Mouse (Mus musculus): ENCODE data around the gene Krtap19-1.

- no peak for TF ChIP-seq MYOD1 (IDR thresholded peaks at IDR 0.05; ENCODE audit: control insufficient read depth in 1 of 3, insufficient read length in 2 of 3, low read depth in 2 of 3)
- no peak for TF ChIP-seq POLR2A (IDR thresholded peaks at IDR 0.05; ENCODE audit: insufficient read length, low read depth)
- TF ChIP-seq E2F4 (IDR thresholded peaks at IDR 0.05; ENCODE audit: insufficient read depth), result no peak
- TF ChIP-seq CEBPB (IDR thresholded peaks at IDR 0.05; ENCODE audit: insufficient read depth, poor library complexity, severe bottlenecking), result no peak
- TF ChIP-seq TCF12 (IDR thresholded peaks at IDR 0.05; ENCODE audit: insufficient read depth, poor library complexity, severe bottlenecking), result no peak
- TF ChIP-seq USF1 (IDR thresholded peaks at IDR 0.05; ENCODE audit: low read depth), result no peak
- no peak for TF ChIP-seq MAX (IDR thresholded peaks at IDR 0.05; ENCODE audit: low read depth)
- TF ChIP-seq SRF (IDR thresholded peaks at IDR 0.05; ENCODE audit: control insufficient read depth, insufficient read length, low read depth), result no peak
- no peak for TF ChIP-seq POLR2AphosphoS2 (IDR thresholded peaks at IDR 0.05; ENCODE audit: insufficient read length, low read depth)
- no peak for TF ChIP-seq MYOG (IDR thresholded peaks at IDR 0.05; ENCODE audit: control insufficient read depth in 1 of 3, insufficient read depth in 1 of 3, insufficient read length in 2 of 3, low read depth in 2 of 3)
Measured at GRCm38 (mm10) chr16:88826095-88826652, 43.0 kb downstream of the Krtap19-1 start, which contains the start of gene Krtap14.
